ENCODE assay signal across 8 mouse cellular contexts in genomic region chr3:40745661-40746547, GRCm38 (mm10). TPM values are rescaled to one million over a fixed set of nuclear protein-coding genes. Genes with fewer than 3 reads are reported as not detected.
DNase-seq lines count a peak whose midpoint lies in the region; ATAC-seq lines count a peak whose summit lies in the region.

No protein-coding gene starts in this region.

- H3K27me3 ChIP-seq in intestine, embryonic 15.5 days (replicated peaks) = no peaks in the 10 kb centered on the region
- no peaks in the 10 kb centered on the region for H3K27me3 ChIP-seq in megakaryocyte, embryonic 14.5 days (replicated peaks)

- H3K36me3 ChIP-seq in intestine, embryonic 15.5 days = no peaks in the 10 kb centered on the region
- peaks cover 6% of the 10 kb centered on the region for H3K36me3 ChIP-seq in megakaryocyte, embryonic 14.5 days (replicated peaks; ENCODE audit: low read length)

- peak overlapping the region; percentile 72 for H3K4me3 ChIP-seq in intestine, embryonic 15.5 days (replicated peaks)
- peak overlapping the region; percentile 100 for H3K4me3 ChIP-seq in megakaryocyte, embryonic 14.5 days (replicated peaks)

- peak overlapping the region; percentile 66 for H3K9ac ChIP-seq in intestine, embryonic 15.5 days

- H3K4me1 ChIP-seq in intestine, embryonic 15.5 days (replicated peaks) = 0 out of 2 replicates have a peak, but pooled peaks cover 3% of the 10 kb centered on the region
- H3K4me1 ChIP-seq in megakaryocyte, embryonic 14.5 days = peaks cover 18% of the 10 kb centered on the region

- no peaks in the 10 kb centered on the region for H3K9me3 ChIP-seq in intestine, embryonic 15.5 days
- H3K9me3 ChIP-seq in megakaryocyte, embryonic 14.5 days = no peaks in the 10 kb centered on the region

- peak; percentile 54 for ATAC-seq in activated CD4-positive, CD25-positive, alpha-beta regulatory T cell, adult 4 months
- ATAC-seq in intestine, embryonic 15.5 days = no peak; the same call in 1 of the 2 replicates

- DNase-seq in layer of hippocampus, adult 9-10 months (ENCODE audit: low spot score) = peak; percentile 2
- DNase-seq in layer of hippocampus, postnatal 36 days = no peak
- DNase-seq in fibroblast of lung, adult 2 months (ENCODE audit: low read depth) = peak; percentile 28
- peak; percentile 79 for DNase-seq in testis, postnatal 14 days (ENCODE audit: low spot score)
- DNase-seq in layer of hippocampus, postnatal 25 days (ENCODE audit: extremely low spot score in 1 of 2, low spot score in 1 of 2) = no peak

- peak overlapping the region; percentile 56; the same call in 1 of the 2 replicates for H3K27ac ChIP-seq in intestine, embryonic 15.5 days

- WGBS in intestine, embryonic 15.5 days = 3% methylated on average over 37 of the region's 37 CpGs

- peak overlapping the region; percentile 97 for H3K4me2 ChIP-seq in intestine, embryonic 15.5 days (replicated peaks)

RNA-seq across cellular contexts. Expression of gene Hspa4l, which starts 1.6 kb away (rescaled TPM):
- 100 to 1,000 TPM; 165 to 173 TPM for total RNA-seq in layer of hippocampus, postnatal 36 days (2021)
- polyA plus RNA-seq in activated CD4-positive, CD25-positive, alpha-beta regulatory T cell, adult 4 months (2017; shearing (Covaris generic)) = 10 to 100 TPM; 24.8 to 28.5 TPM
- polyA plus RNA-seq in intestine, embryonic 15.5 days (2015; fragmentation: Nextera tagmentation; extraction: Ambion mirVana) = 13.9 and 14.4 TPM in 2 replicates
- 1.8 TPM in 1 of 2 replicates, not detected in the other for polyA plus RNA-seq in megakaryocyte, embryonic 14.5 days (2012; ENCODE audit: insufficient read depth, low replicate concordance)
- total RNA-seq in layer of hippocampus, postnatal 25 days (2021) = 100 to 1,000 TPM; 143 to 145 TPM

RNA-seq across cellular contexts. Expression of gene Slc25a31, which starts 37.2 kb away (rescaled TPM):
- under 1 TPM; 0.25 to 0.28 TPM for total RNA-seq in layer of hippocampus, postnatal 36 days (2021)
- not detected for polyA plus RNA-seq in activated CD4-positive, CD25-positive, alpha-beta regulatory T cell, adult 4 months (2017; shearing (Covaris generic))
- 0.15 TPM in 1 of 2 replicates, not detected in the other for polyA plus RNA-seq in intestine, embryonic 15.5 days (2015; fragmentation: Nextera tagmentation; extraction: Ambion mirVana)
- polyA plus RNA-seq in megakaryocyte, embryonic 14.5 days (2012; ENCODE audit: insufficient read depth, low replicate concordance) = not detected in 2 replicates
- total RNA-seq in layer of hippocampus, postnatal 25 days (2021) = under 1 TPM in 1 of 2 experiments, not detected in 1; 0.12 TPM

RNA-seq across cellular contexts. Expression of gene Plk4, which starts 53.9 kb away (rescaled TPM):
- total RNA-seq in layer of hippocampus, postnatal 36 days (2021) = 1 to 10 TPM; 2.9 to 3.7 TPM
- polyA plus RNA-seq in activated CD4-positive, CD25-positive, alpha-beta regulatory T cell, adult 4 months (2017; shearing (Covaris generic)) = 10 to 100 TPM; 13.0 to 14.1 TPM
- polyA plus RNA-seq in intestine, embryonic 15.5 days (2015; fragmentation: Nextera tagmentation; extraction: Ambion mirVana) = 40.0 and 44.5 TPM in 2 replicates
- polyA plus RNA-seq in megakaryocyte, embryonic 14.5 days (2012; ENCODE audit: insufficient read depth, low replicate concordance) = 4.1 TPM in 1 of 2 replicates, not detected in the other
- total RNA-seq in layer of hippocampus, postnatal 25 days (2021) = 1 to 10 TPM; 3.6 to 4.2 TPM

Comparison
In these comparisons a context has a peak if more than half of its experiments do, and no peak if none do; other contexts are left out.
1. DNase-seq: peak in layer of hippocampus, adult 9-10 months (single experiment), fibroblast of lung, adult 2 months (single experiment) and testis, postnatal 14 days (single experiment); none in layer of hippocampus, postnatal 36 days (0 of 2) and layer of hippocampus, postnatal 25 days (0 of 2).